Mouse (Mus musculus) CH12.LX (cell line): ENCODE results near the gene Pcdh9. TPM values are rescaled to one million over a fixed set of nuclear protein-coding genes. Genes with fewer than 3 reads are reported as not detected.

ENCODE experiments used
- DNase-seq: peaks from one replicate; pipeline ENCODE4 v3.0.0-alpha.2; 2013; ENCODE audit errors: extremely low read depth
- H3K27ac ChIP-seq: 2 replicates; pipeline ENCODE4 v1.5.1; 2012; ENCODE audit warnings: low read depth, mild to moderate bottlenecking, control low read depth, moderate library complexity; ENCODE audit not compliant: insufficient read depth
- H3K27me3 ChIP-seq: replicated peaks from 2 replicates; pipeline ENCODE3; 2012; ENCODE audit warnings: inconsistent platforms
- H3K36me3 ChIP-seq, 2 experiments: replicated peaks in 1 of 2; 2 replicates each; pipeline versions ENCODE3 to v1.6.1; 2012; ENCODE audit warnings: inconsistent platforms in 1 of 2, low read length in 1 of 2, mild to moderate bottlenecking in 1 of 2, mixed read lengths in 1 of 2, moderate library complexity in 1 of 2; ENCODE audit not compliant: control insufficient read depth in 1 of 2, insufficient read depth in 1 of 2
- H3K4me1 ChIP-seq, 2 experiments: 2 replicates each; pipeline ENCODE4 v1.6.1; 2012; ENCODE audit warnings: inconsistent platforms in 1 of 2, moderate library complexity in 1 of 2; ENCODE audit not compliant: insufficient read depth in 2 of 2, control insufficient read depth in 1 of 2
- H3K4me2 ChIP-seq: 2 replicates; pipeline ENCODE4 v1.6.1; 2012; ENCODE audit warnings: low read depth, mild to moderate bottlenecking, control low read depth; ENCODE audit not compliant: poor library complexity, insufficient read depth, severe bottlenecking
- H3K4me3 ChIP-seq, 3 experiments: fragments of 150-350 bp in 1 of 3; sonication (generic) in 1 of 3; replicated peaks in 1 of 3; 2 replicates each; pipeline versions ENCODE3 to v1.5.1; 2011 to 2012; ENCODE audit warnings: low read depth in 2 of 3, low read length in 2 of 3, mild to moderate bottlenecking in 2 of 3, moderate library complexity in 2 of 3, control low read depth in 1 of 3, improper control_type of control experiment in 1 of 3, inconsistent platforms in 1 of 3, mixed read lengths in 1 of 3; ENCODE audit not compliant: poor library complexity in 1 of 3
- H3K79me2 ChIP-seq: replicated peaks from 2 replicates; pipeline ENCODE4 v1.6.1; 2012; ENCODE audit warnings: mild to moderate bottlenecking, moderate library complexity; ENCODE audit not compliant: control insufficient read depth, poor library complexity, insufficient read depth, severe bottlenecking; ENCODE audit errors: extremely low read depth
- H3K9ac ChIP-seq: 2 replicates; pipeline ENCODE4 v1.6.1; 2012; ENCODE audit warnings: low read depth, mild to moderate bottlenecking, control low read depth, moderate library complexity; ENCODE audit not compliant: insufficient read depth
- H3K9me3 ChIP-seq: replicated peaks from 2 replicates; pipeline ENCODE3; 2012; ENCODE audit warnings: low read length, inconsistent platforms, mixed read lengths
- BHLHE40 ChIP-seq: IDR thresholded peaks from 2 replicates; pipeline ENCODE4 v1.6.1; 2011; ENCODE audit warnings: mild to moderate bottlenecking, low read depth, low read length, improper control_type of control experiment
- CHD1 ChIP-seq: IDR thresholded peaks from 2 replicates; pipeline ENCODE4 v1.6.1; 2012; ENCODE audit warnings: low read depth, low read length, improper control_type of control experiment, inconsistent platforms
- CHD2 ChIP-seq: IDR thresholded peaks from 2 replicates; pipeline ENCODE4 v1.6.1; 2011; ENCODE audit warnings: low read length, improper control_type of control experiment
- ELF1 ChIP-seq: IDR thresholded peaks from 2 replicates; pipeline ENCODE4 v1.6.1; 2014; ENCODE audit warnings: low read depth, mild to moderate bottlenecking, inconsistent platforms, low read length, improper control_type of control experiment
- EP300 ChIP-seq: IDR thresholded peaks from 2 replicates; pipeline ENCODE4 v1.6.1; 2011; ENCODE audit warnings: low read length, improper control_type of control experiment
- IRF4 ChIP-seq: IDR thresholded peaks from 2 replicates; pipeline ENCODE4 v1.6.1; 2014; ENCODE audit warnings: low read depth, mild to moderate bottlenecking, inconsistent platforms, low read length, improper control_type of control experiment
- JUN ChIP-seq: IDR thresholded peaks from 2 replicates; pipeline ENCODE4 v1.6.1; 2011; ENCODE audit warnings: low read depth, mild to moderate bottlenecking, low read length, improper control_type of control experiment, moderate library complexity; ENCODE audit not compliant: insufficient read depth
- JUND ChIP-seq: conservative IDR thresholded peaks from 2 replicates; pipeline ENCODE4 v1.6.1; 2011; ENCODE audit warnings: low read depth, low read length, improper control_type of control experiment
- MAX ChIP-seq: IDR thresholded peaks from 2 replicates; pipeline ENCODE4 v1.6.1; 2011; ENCODE audit warnings: low read length, improper control_type of control experiment
- MEF2A ChIP-seq: IDR thresholded peaks from 2 replicates; pipeline ENCODE4 v1.6.1; 2014; ENCODE audit warnings: low read depth, mild to moderate bottlenecking, inconsistent platforms, low read length, improper control_type of control experiment, borderline replicate concordance
- MXI1 ChIP-seq: IDR thresholded peaks from 2 replicates; pipeline ENCODE4 v1.6.1; 2011; ENCODE audit warnings: mild to moderate bottlenecking, low read depth, low read length, improper control_type of control experiment
- NELFE ChIP-seq: IDR thresholded peaks from 2 replicates; pipeline ENCODE4 v1.6.1; 2011; ENCODE audit warnings: low read depth, low read length, improper control_type of control experiment
- NRF1 ChIP-seq: IDR thresholded peaks from 2 replicates; pipeline ENCODE4 v1.6.1; 2014; ENCODE audit warnings: low read depth, mild to moderate bottlenecking, inconsistent platforms, low read length, improper control_type of control experiment, moderate library complexity
- PAX5 ChIP-seq: IDR thresholded peaks from 2 replicates; pipeline ENCODE4 v1.6.1; 2012; ENCODE audit warnings: low read length, inconsistent platforms, mixed read lengths
- POLR2A ChIP-seq: IDR thresholded peaks from 2 replicates; pipeline ENCODE4 v1.6.1; 2011; ENCODE audit warnings: low read depth, mild to moderate bottlenecking, improper control_type of control experiment, low read length
- POLR2AphosphoS2 ChIP-seq: IDR thresholded peaks from 2 replicates; pipeline ENCODE4 v1.6.1; 2011; ENCODE audit warnings: low read depth, low read length, improper control_type of control experiment
- RAD21 ChIP-seq: IDR thresholded peaks from 2 replicates; pipeline ENCODE4 v1.6.1; 2011; ENCODE audit warnings: low read depth, mild to moderate bottlenecking, low read length, improper control_type of control experiment, moderate library complexity
- SMC3 ChIP-seq: IDR thresholded peaks from 2 replicates; pipeline ENCODE4 v1.6.1; 2011; ENCODE audit warnings: low read depth, low read length, improper control_type of control experiment
- TBP ChIP-seq: conservative IDR thresholded peaks from 2 replicates; pipeline ENCODE4 v1.6.1; 2011; ENCODE audit warnings: low read depth, low read length, improper control_type of control experiment
- USF1 ChIP-seq: IDR thresholded peaks from 2 replicates; pipeline ENCODE4 v1.6.1; 2014; ENCODE audit warnings: low read depth, mild to moderate bottlenecking, inconsistent platforms, low read length, improper control_type of control experiment
- USF2 ChIP-seq: conservative IDR thresholded peaks from 2 replicates; pipeline ENCODE4 v1.6.1; 2011; ENCODE audit warnings: low read depth, low read length, improper control_type of control experiment
- ZKSCAN1 ChIP-seq: IDR thresholded peaks from 2 replicates; pipeline ENCODE4 v1.6.1; 2012; ENCODE audit warnings: low read depth, inconsistent platforms, low read length, improper control_type of control experiment, borderline replicate concordance
- ZNF384 ChIP-seq: IDR thresholded peaks from 2 replicates; pipeline ENCODE4 v1.6.1; 2012; ENCODE audit warnings: low read depth, low read length, improper control_type of control experiment, inconsistent platforms
- dilution Hi-C: fragments of 300-500 bp; cut with MboI; formaldehyde crosslinking; loops from 2 replicates; pipeline ENCODE4 v1.14.3; 2020; ENCODE audit warnings: low sequenced_read_pairs; ENCODE audit not compliant: extremely low pct_unique_long_range_greater_than_20kb, extremely low pct_ligation_motif_present
- in situ Hi-C: fragments of 300-500 bp; cut with MboI; formaldehyde crosslinking; loops from 3 replicates; pipeline ENCODE4 v1.14.3; 2019; ENCODE audit warnings: low sequenced_read_pairs, low pct_ligation_motif_present, low pct_unique_long_range_greater_than_20kb, mixed read lengths
- polyA plus RNA-seq: library from polyadenylated mRNA; unstranded; fragments of >175 nt; gene quantifications from 2 replicates; pipeline ENCODE4 v1.2.1, GENCODE M21; 2012; ENCODE audit warnings: low read depth; ENCODE audit not compliant: insufficient read length
- total RNA-seq, 2 experiments: library from RNA; depleted of rRNA; stranded (reverse); fragments of 300-350 nt in 1 of 2; fragments of >200 nt in 1 of 2; gene quantifications; 2 replicates each; pipeline ENCODE4 v1.2.3; 2012 to 2014

Pcdh9 gene
- total and polyA plus RNA-seq, 3 experiments, result not detected

- H3K4me1 ChIP-seq, result no peaks in the 10 kb centered on the region
- no peak for TF ChIP-seq SMC3
- no peak for TF ChIP-seq MEF2A
- no peak for TF ChIP-seq NELFE
- no peak for TF ChIP-seq TBP
- no peak for TF ChIP-seq ZKSCAN1
- no peak for TF ChIP-seq JUN
- no peak for TF ChIP-seq ZNF384
- no peak for TF ChIP-seq USF1
- no peak for TF ChIP-seq POLR2A
- no peak overlapping the region for H3K4me3 ChIP-seq
- peaks cover 18% of the 10 kb centered on the region for H3K9me3 ChIP-seq
- in situ Hi-C loops, result no loop called here
- H3K27ac ChIP-seq, result no peak overlapping the region
- dilution Hi-C loops, result no loop called here
- no peaks in the 10 kb centered on the region for H3K27me3 ChIP-seq
- no peaks in the 10 kb centered on the region for H3K36me3 ChIP-seq
- no peaks in the 10 kb centered on the region for H3K79me2 ChIP-seq
- DNase-seq, result no peak
- no peak overlapping the region for H3K4me2 ChIP-seq
- no peak overlapping the region for H3K9ac ChIP-seq
These were observed 690.7 kb downstream of the Pcdh9 start for GRCm38 (mm10) chr14:93199791-93200190.

GRCm38 (mm10) chr14:93182606-93183491 is 707.6 kb downstream of the Pcdh9 start:
- Histone ChIP-seq H3K27ac (no peak overlapping the region), H3K9ac (no peak overlapping the region), H3K9me3 (peaks cover 4% of the 10 kb centered on the region), H3K36me3 (no peaks in the 10 kb centered on the region), H3K4me2 (no peak overlapping the region), H3K4me1 (no peaks in the 10 kb centered on the region), H3K4me3 (no peak overlapping the region), H3K27me3 (no peaks in the 10 kb centered on the region), H3K79me2 (no peaks in the 10 kb centered on the region)
- TF ChIP-seq ELF1 (no peak), TBP (no peak), CHD1 (no peak), IRF4 (no peak), MAX (no peak), POLR2AphosphoS2 (no peak), CHD2 (no peak), BHLHE40 (no peak), NELFE (no peak), PAX5 (no peak), NRF1 (no peak), USF2 (no peak), JUND (no peak), MXI1 (no peak), USF1 (no peak), ZNF384 (no peak), SMC3 (no peak), MEF2A (no peak), RAD21 (no peak), EP300 (no peak)
- in situ Hi-C loops, result no loop called here
- no peak for DNase-seq
- dilution Hi-C loops, result no loop called here
